In genomic region chr17:64836892-64837291, GRCm38 (mm10) we compare ENCODE assay signal across 13 mouse cellular contexts. TPM values are rescaled to one million over a fixed set of nuclear protein-coding genes. Genes with fewer than 3 reads are reported as not detected.
DNase-seq lines count a peak whose midpoint lies in the region; ATAC-seq lines count a peak whose summit lies in the region.
"Had no signal": no experiment of that assay in that cellular context is flagged by ENCODE, and none has a peak within 500 bp of the region (broad histone marks: within the 10 kb centered on the region; RNA-seq: fewer than 3 reads in every experiment).

No protein-coding gene starts in this region.

- H3K27me3 ChIP-seq in forebrain, embryonic 13.5 days: no peaks in the 10 kb centered on the region
- no peaks in the 10 kb centered on the region for H3K27me3 ChIP-seq in midbrain, embryonic 13.5 days
- H3K27me3 ChIP-seq: neural tube, embryonic 12.5 days had no signal

- no peaks in the 10 kb centered on the region for H3K9me3 ChIP-seq in forebrain, embryonic 13.5 days (replicated peaks)
- H3K9me3 ChIP-seq in midbrain, embryonic 13.5 days: no peaks in the 10 kb centered on the region
- H3K9me3 ChIP-seq: heart, embryonic 10.5 days; neural tube, embryonic 12.5 days had no signal

- DNase-seq in layer of hippocampus, adult 9-10 months (ENCODE audit: low spot score): peak; percentile 13
- no peak for DNase-seq in layer of hippocampus, adult 8-10 months (ENCODE audit: low spot score in 2 of 2)
- peak; percentile 14 for DNase-seq in brain, embryonic 18.5 days (ENCODE audit: low read depth, low spot score)
- no peak for DNase-seq in thymus, postnatal 25 days
- DNase-seq in adrenal gland, postnatal 4 days (ENCODE audit: low spot score in 2 of 2): no peak
- DNase-seq: cerebellum, postnatal 14 days had no signal

- WGBS in forebrain, embryonic 13.5 days: 3% methylated on average over 7 of the region's 7 CpGs
- WGBS in midbrain, embryonic 13.5 days: 5% methylated on average over 7 of the region's 7 CpGs

- H3K36me3 ChIP-seq in forebrain, embryonic 13.5 days (ENCODE audit: poor library complexity, severe bottlenecking): no peaks in the 10 kb centered on the region
- H3K36me3 ChIP-seq in midbrain, embryonic 13.5 days: no peaks in the 10 kb centered on the region
- H3K36me3 ChIP-seq: heart, embryonic 10.5 days; neural tube, embryonic 12.5 days had no signal

- H3K9ac ChIP-seq in forebrain, embryonic 13.5 days: no peak overlapping the region
- H3K9ac ChIP-seq in midbrain, embryonic 13.5 days (replicated peaks): no peak overlapping the region
- H3K9ac ChIP-seq: neural tube, embryonic 12.5 days had no signal

- H3K4me1 ChIP-seq in forebrain, embryonic 13.5 days: peaks cover 15% of the 10 kb centered on the region
- H3K4me1 ChIP-seq in midbrain, embryonic 13.5 days (replicated peaks): peaks cover 14% of the 10 kb centered on the region
- H3K4me1 ChIP-seq: neural tube, embryonic 12.5 days had no signal

- ATAC-seq in forebrain, embryonic 13.5 days: peak; percentile 63; the same call in 1 of the 2 replicates
- peak; percentile 91 for ATAC-seq in midbrain, embryonic 13.5 days

- H3K4me2 ChIP-seq in forebrain, embryonic 13.5 days: peak overlapping the region; percentile 42
- H3K4me2 ChIP-seq in midbrain, embryonic 13.5 days (replicated peaks): peak overlapping the region; percentile 38
- H3K4me2 ChIP-seq: liver, embryonic 11.5 days; neural tube, embryonic 12.5 days had no signal

- no peak overlapping the region for H3K27ac ChIP-seq in forebrain, embryonic 13.5 days
- 0 out of 2 replicates have a peak overlapping the region, but pooled peaks have one; percentile 30 for H3K27ac ChIP-seq in midbrain, embryonic 13.5 days
- H3K27ac ChIP-seq: heart, embryonic 10.5 days; macrophage; neural tube, embryonic 12.5 days had no signal

- no peak overlapping the region for H3K4me3 ChIP-seq in forebrain, embryonic 13.5 days
- H3K4me3 ChIP-seq in midbrain, embryonic 13.5 days (replicated peaks): 0 out of 2 replicates have a peak overlapping the region, but pooled peaks have one; percentile 2
- H3K4me3 ChIP-seq: heart, embryonic 10.5 days; neural tube, embryonic 12.5 days had no signal

RNA-seq across cellular contexts. Expression of gene 4930583I09Rik, which starts 1.0 kb away (rescaled TPM):
- not detected for total RNA-seq in layer of hippocampus, adult 8-10 months (2022)
- not detected in 2 replicates for polyA plus RNA-seq in forebrain, embryonic 13.5 days (2015; fragmentation: Nextera tagmentation; extraction: Ambion mirVana)
- polyA plus RNA-seq in midbrain, embryonic 13.5 days (2015; fragmentation: Nextera tagmentation; extraction: Ambion mirVana): not detected in 2 replicates
- total RNA-seq in adrenal gland, postnatal 4 days (2021): not detected
- total RNA-seq: layer of hippocampus, postnatal 25 days had no signal
- polyA plus RNA-seq: heart, embryonic 10.5 days; liver, embryonic 11.5 days; macrophage; neural tube, embryonic 12.5 days had no signal

Comparison
In these comparisons a context has a peak if more than half of its experiments do, and no peak if none do; other contexts are left out.
1. DNase-seq: peak in layer of hippocampus, adult 9-10 months (single experiment) and brain, embryonic 18.5 days (single experiment); none in layer of hippocampus, adult 8-10 months (0 of 2), thymus, postnatal 25 days (single experiment) and adrenal gland, postnatal 4 days (0 of 2).